Mouse (Mus musculus) ES-E14 (cell line): Measurements from ENCODE around the gene Gm10153. TPM values are rescaled to one million over a fixed set of nuclear protein-coding genes. Genes with fewer than 3 reads are reported as not detected.
"Not testable (repeated sequence)": the region's sequence is repeated elsewhere in the genome, so short reads cannot be mapped to it uniquely, and the experiment has no call there.

Experiments used
- DNase-seq: peaks from one replicate; pipeline ENCODE4 v3.0.0-alpha.2; 2013; ENCODE audit warnings: low read depth, low spot score
- H3K27ac ChIP-seq: 2 replicates; pipeline ENCODE4 v1.5.1; 2012; ENCODE audit warnings: low read depth, mild to moderate bottlenecking, low read length, moderate library complexity, mixed read lengths; ENCODE audit not compliant: poor library complexity, insufficient read depth, severe bottlenecking
- H3K36me3 ChIP-seq: 2 replicates; pipeline ENCODE4 v1.6.1; 2012; ENCODE audit warnings: mild to moderate bottlenecking, low read length, moderate library complexity, mixed read lengths; ENCODE audit not compliant: control insufficient read depth, poor library complexity, insufficient read depth, severe bottlenecking
- H3K4me1 ChIP-seq, 2 experiments: fragments of 150-350 bp in 1 of 2; sonication (generic) in 1 of 2; 2 replicates each; pipeline ENCODE4 v1.6.1; 2012; ENCODE audit warnings: low read length in 2 of 2, mild to moderate bottlenecking in 1 of 2, mixed read lengths in 1 of 2; ENCODE audit not compliant: control insufficient read depth in 2 of 2, insufficient read depth in 2 of 2, poor library complexity in 1 of 2
- H3K4me3 ChIP-seq, 2 experiments: fragments of 150-350 bp in 1 of 2; sonication (generic) in 1 of 2; 2 replicates each; pipeline ENCODE4 v1.5.1; 2012; ENCODE audit warnings: low read length in 2 of 2, low read depth in 1 of 2, mild to moderate bottlenecking in 1 of 2, mixed read lengths in 1 of 2; ENCODE audit not compliant: insufficient read depth in 1 of 2, poor library complexity in 1 of 2, severe bottlenecking in 1 of 2
- H3K9ac ChIP-seq: 2 replicates; pipeline ENCODE4 v1.6.1; 2012; ENCODE audit warnings: low read depth, mild to moderate bottlenecking, low read length, mixed read lengths; ENCODE audit not compliant: poor library complexity, insufficient read depth, severe bottlenecking
- H3K9me3 ChIP-seq: fragments of 150-350 bp; sonication (generic); 2 replicates; pipeline ENCODE4 v1.6.1; 2012; ENCODE audit warnings: low read depth, mild to moderate bottlenecking, low read length; ENCODE audit not compliant: control insufficient read depth, insufficient read depth
- CHD2 ChIP-seq: IDR thresholded peaks from 2 replicates; pipeline ENCODE4 v1.6.1; 2014; ENCODE audit warnings: mild to moderate bottlenecking, low read depth, low read length, inconsistent platforms
- HCFC1 ChIP-seq: IDR thresholded peaks from 2 replicates; pipeline ENCODE4 v1.6.1; 2012; ENCODE audit warnings: low read length, inconsistent platforms, borderline replicate concordance; ENCODE audit not compliant: insufficient read depth
- MAFK ChIP-seq: IDR thresholded peaks from 2 replicates; pipeline ENCODE4 v1.6.1; 2014; ENCODE audit warnings: mild to moderate bottlenecking, low read depth, low read length, inconsistent platforms; ENCODE audit not compliant: insufficient read depth
- ZC3H11A ChIP-seq: IDR thresholded peaks from 2 replicates; pipeline ENCODE4 v1.6.1; 2012; ENCODE audit warnings: low read depth, mild to moderate bottlenecking, inconsistent platforms, low read length, borderline replicate concordance
- ZNF384 ChIP-seq: IDR thresholded peaks from 2 replicates; pipeline ENCODE4 v1.6.1; 2012; ENCODE audit warnings: low read depth, low read length, inconsistent platforms
- in situ Hi-C, 2 experiments: fragments of 600-800 bp; cut with MboI; formaldehyde crosslinking; loops; one replicate each; pipeline ENCODE4 v1.15.1; 2025; ENCODE audit warnings: low sequenced_read_pairs in 2 of 2, inconsistent platforms in 1 of 2; ENCODE audit not compliant: unreplicated experiment in 2 of 2
- total RNA-seq: library from RNA; depleted of rRNA; stranded (reverse); fragments of 300-350 nt; gene quantifications from 2 replicates; pipeline ENCODE4 v1.2.3, GENCODE M21; 2012

Gm10153 gene
- total RNA-seq, 1 experiment, result not detected

GRCm38 (mm10) chr7:142211559-142211958 is 21.4 kb upstream of the Gm10153 start, which contains the start of gene Gm7579:
TSS of gene Gm7579 (plus strand) at chr7:142211859.
- in situ Hi-C loops, result no loop called here
- Histone ChIP-seq H3K9ac (no peak within 1 kb of the TSS), H3K36me3 (no peaks in the 10 kb centered on the region), H3K4me1 (peaks cover 3 to 4% of the 10 kb centered on the region in 2 experiments; a peak in 1 of 4 replicates), H3K9me3 (no peaks in the 10 kb centered on the region), H3K4me3 (no peak within 1 kb of the TSS), H3K27ac (no peak within 1 kb of the TSS)
- DNase-seq, result no peak
- TF ChIP-seq ZC3H11A (no peak), CHD2 (no peak), MAFK (no peak), HCFC1 (no peak), ZNF384 (no peak)

DNA sequence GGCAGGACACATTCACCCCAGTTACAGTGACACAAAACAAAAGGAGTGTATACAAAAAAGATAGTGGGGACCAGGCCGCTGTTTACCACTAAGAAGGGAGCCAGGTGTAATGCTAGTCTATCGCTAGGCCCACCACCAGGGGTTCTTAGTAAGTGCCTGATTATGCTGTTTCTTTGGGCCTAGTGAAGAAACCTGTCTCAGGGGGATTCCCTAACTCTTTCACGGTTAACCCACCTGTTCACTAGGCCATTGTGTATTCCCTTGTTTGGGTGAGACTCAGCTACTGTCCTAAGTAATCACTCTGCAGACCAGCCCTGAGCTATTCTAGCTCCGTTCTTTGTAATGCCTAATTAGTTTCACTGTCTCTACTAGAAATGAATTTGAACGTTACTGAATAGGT is 16.7 kb upstream of the Gm10153 start:
- in situ Hi-C loops, H3K27ac ChIP-seq: not testable (repeated sequence)

GRCm38 (mm10) chr7:142205488-142205887 is 15.3 kb upstream of the Gm10153 start:
- H3K9ac ChIP-seq, result no peak overlapping the region
- in situ Hi-C loops, result no loop called here
- peaks cover 0 to 5% of the 10 kb centered on the region in 2 experiments; a peak in 1 of 4 replicates for H3K4me1 ChIP-seq
- no peak overlapping the region for H3K4me3 ChIP-seq
- no peaks in the 10 kb centered on the region for H3K9me3 ChIP-seq
- no peak for TF ChIP-seq CHD2
- TF ChIP-seq ZNF384, result no peak
- DNase-seq, result no peak
- no peak overlapping the region for H3K27ac ChIP-seq
- H3K36me3 ChIP-seq, result no peaks in the 10 kb centered on the region

More for the DNA sequence above, 16.7 kb upstream of the Gm10153 start:
- not testable (repeated sequence) for DNase-seq, H3K9ac ChIP-seq, H3K9me3 ChIP-seq, H3K36me3 ChIP-seq, H3K4me1 ChIP-seq, H3K4me3 ChIP-seq

- H3K4me3 ChIP-seq, result no peak within 1 kb of the TSS
- no peak within 1 kb of the TSS for H3K27ac ChIP-seq
- H3K36me3 ChIP-seq, result no peaks in the 10 kb centered on the region
- no peak within 1 kb of the TSS for H3K9ac ChIP-seq
- H3K4me1 ChIP-seq, result no peaks in the 10 kb centered on the region
- no peaks in the 10 kb centered on the region for H3K9me3 ChIP-seq
- in situ Hi-C loops, result no loop called here
- no peak for TF ChIP-seq MAFK
- no peak for TF ChIP-seq CHD2
- TF ChIP-seq ZC3H11A, result no peak
- TF ChIP-seq ZNF384, result no peak
- TF ChIP-seq HCFC1, result no peak
- no peak for DNase-seq
Measured at GRCm38 (mm10) chr7:142201064-142201463, 10.9 kb upstream of the Gm10153 start, which contains the start of gene Krtap5-3. TSS of gene Krtap5-3 (plus strand) at chr7:142201364.

- in situ Hi-C loops, result no loop called here
- Histone ChIP-seq H3K9me3 (no peaks in the 10 kb centered on the region), H3K4me3 (no peak overlapping the region), H3K4me1 (no peaks in the 10 kb centered on the region), H3K27ac (no peak overlapping the region), H3K36me3 (no peaks in the 10 kb centered on the region), H3K9ac (no peak overlapping the region)
- DNase-seq, result no peak
- TF ChIP-seq CHD2, result no peak
- no peak for TF ChIP-seq HCFC1
- no peak for TF ChIP-seq MAFK
- TF ChIP-seq ZC3H11A, result no peak
- TF ChIP-seq ZNF384, result no peak
Measured at GRCm38 (mm10) chr7:142198748-142199147, 8.6 kb upstream of the Gm10153 start.
